Mouse (Mus musculus): ENCODE measurements around the gene Cdk6.

- TF ChIP-seq CTCF (IDR thresholded peaks at IDR 0.05; ENCODE audit: low read depth) (no peak), EP300 (IDR thresholded peaks at IDR 0.05; ENCODE audit: low read depth) (peak; percentile 70)
Observed at GRCm38 (mm10) chr5:3497505-3497925, 156.2 kb downstream of the Cdk6 start.

Data from liver, embryonic 14.5 days (tissue).